In the genomic region with DNA sequence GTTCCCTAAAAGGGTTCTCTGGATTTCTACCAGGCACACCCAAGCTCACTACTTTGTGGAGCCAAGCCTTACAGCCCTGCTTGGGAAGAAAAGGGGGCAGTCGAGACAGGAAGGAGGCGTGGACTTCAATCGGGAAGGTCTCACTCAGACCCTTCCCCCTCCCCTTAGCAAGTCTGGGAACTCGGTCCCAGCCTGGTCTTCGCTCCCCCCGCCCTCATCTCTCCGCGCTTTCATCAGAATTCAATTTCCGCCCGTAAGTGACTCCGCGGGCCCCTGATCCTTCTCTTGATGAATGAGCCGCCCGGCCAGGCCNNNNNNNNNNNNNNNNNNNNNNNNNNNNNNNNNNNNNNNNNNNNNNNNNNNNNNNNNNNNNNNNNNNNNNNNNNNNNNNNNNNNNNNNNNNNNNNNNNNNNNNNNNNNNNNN, we compare ENCODE assay signal across 9 mouse cellular contexts.
DNase-seq lines count a peak whose midpoint lies in the region; ATAC-seq and TF ChIP-seq lines count a peak whose summit lies in the region.
"Had no signal": no experiment of that assay in that cellular context is flagged by ENCODE, and none has a peak within 500 bp of the region (broad histone marks: within the 10 kb centered on the region; RNA-seq: fewer than 3 reads in every experiment).

No protein-coding gene starts in this region.

- H3K9me3 ChIP-seq in E14TG2a.4 (ENCODE audit: low read length), result no peaks in the 10 kb centered on the region
- no peaks in the 10 kb centered on the region for H3K9me3 ChIP-seq in forebrain, embryonic 15.5 days
- H3K9me3 ChIP-seq in limb, embryonic 15.5 days, result no peaks in the 10 kb centered on the region

- peaks cover 65% of the 10 kb centered on the region for H3K27me3 ChIP-seq in E14TG2a.4 (ENCODE audit: insufficient read depth, low read length)
- peaks cover 72% of the 10 kb centered on the region for H3K27me3 ChIP-seq in forebrain, embryonic 15.5 days
- peaks cover 84% of the 10 kb centered on the region for H3K27me3 ChIP-seq in limb, embryonic 15.5 days

- H3K36me3 ChIP-seq in E14TG2a.4 (ENCODE audit: insufficient read depth, low read length), result no peaks in the 10 kb centered on the region
- no peaks in the 10 kb centered on the region for H3K36me3 ChIP-seq in forebrain, embryonic 15.5 days
- no peaks in the 10 kb centered on the region for H3K36me3 ChIP-seq in limb, embryonic 15.5 days

- H3K4me3 ChIP-seq in E14TG2a.4 (replicated peaks; ENCODE audit: low read length), result peak overlapping the region; percentile 72
- H3K4me3 ChIP-seq in forebrain, embryonic 15.5 days, result 0 out of 2 replicates have a peak overlapping the region, but pooled peaks have one; percentile 9
- H3K4me3 ChIP-seq in limb, embryonic 15.5 days, result peak overlapping the region; percentile 24

- peak overlapping the region; percentile 32 for H3K4me2 ChIP-seq in forebrain, embryonic 15.5 days (replicated peaks)
- peak overlapping the region; percentile 41 for H3K4me2 ChIP-seq in limb, embryonic 15.5 days

- no peak for TF ChIP-seq CTCF in E14TG2a.4 (conservative IDR thresholded peaks at IDR 0.05; ENCODE audit: low read length)

- no peak for ATAC-seq in forebrain, embryonic 15.5 days (replicated peaks)
- ATAC-seq in limb, embryonic 15.5 days (ENCODE audit: insufficient number of reproducible peaks, low FRiP score, low TSS enrichment, low read depth), result no peak

- no peak overlapping the region for H3K27ac ChIP-seq in forebrain, embryonic 15.5 days (replicated peaks)
- no peak overlapping the region for H3K27ac ChIP-seq in limb, embryonic 15.5 days

- peak; percentile 93 for DNase-seq in ES-CJ7 (ENCODE audit: low read depth, low spot score)
- no peak for DNase-seq in urinary bladder, adult 2 months (ENCODE audit: low spot score)
- DNase-seq in thymus, postnatal 10 days (ENCODE audit: low spot score in 2 of 2), result no peak
- no peak for DNase-seq in layer of hippocampus, postnatal 25 days (ENCODE audit: extremely low spot score in 1 of 2, low spot score in 1 of 2)
- DNase-seq: cerebellum, postnatal 14 days; kidney, adult 8-10 months had no signal

- peaks cover 61% of the 10 kb centered on the region for H3K4me1 ChIP-seq in E14TG2a.4 (replicated peaks; ENCODE audit: low read depth, low read length)
- peaks cover 29% of the 10 kb centered on the region for H3K4me1 ChIP-seq in forebrain, embryonic 15.5 days
- H3K4me1 ChIP-seq in limb, embryonic 15.5 days, result peaks cover 30% of the 10 kb centered on the region

- 1% methylated on average over 14 of the region's 14 CpGs for WGBS in forebrain, embryonic 15.5 days
- under 1% methylated on average over 14 of the region's 14 CpGs for WGBS in limb, embryonic 15.5 days

- H3K9ac ChIP-seq in forebrain, embryonic 15.5 days (replicated peaks), result no peak overlapping the region
- H3K9ac ChIP-seq in limb, embryonic 15.5 days, result no peak overlapping the region

Comparison
In these comparisons a context has a peak if more than half of its experiments do, and no peak if none do; other contexts are left out.
1. H3K4me3 ChIP-seq: peak in every context shown above with its lines; median percentile 72 in E14TG2a.4; 24 in limb, embryonic 15.5 days; 9 in forebrain, embryonic 15.5 days.